Mouse (Mus musculus): ENCODE measurements around the gene Ptpn6. TPM values are rescaled to one million over a fixed set of nuclear protein-coding genes. Genes with fewer than 3 reads are reported as not detected.

Ptpn6 gene
- polyA plus RNA-seq, 1 experiment from 2014 or later: 50.3 TPM

- H3K9me3 ChIP-seq (ENCODE audit: control insufficient read depth, low read length): no peaks in the 10 kb centered on the region
- peak overlapping the region; percentile 68; the same call in 1 of the 2 replicates for H3K4me2 ChIP-seq
- H3K27me3 ChIP-seq (replicated peaks; ENCODE audit: control insufficient read depth, insufficient read depth, low read length): peaks cover 36% of the 10 kb centered on the region
- no peak overlapping the region for H3K9ac ChIP-seq (ENCODE audit: low read depth, low read length)
- H3K4me1 ChIP-seq (replicated peaks; ENCODE audit: control insufficient read depth, insufficient read depth, low read length): peaks cover 25% of the 10 kb centered on the region
- DNase-seq (ENCODE audit: low spot score) (no peak), ATAC-seq (replicated peaks; ENCODE audit: low FRiP score) (no peak)
- H3K36me3 ChIP-seq (ENCODE audit: control insufficient read depth, insufficient read depth, low read length): no peaks in the 10 kb centered on the region
- H3K27ac ChIP-seq (ENCODE audit: low read depth, low read length): no peak overlapping the region
- WGBS: 22% methylated on average over 7 of the region's 7 CpGs
- H3K4me3 ChIP-seq (ENCODE audit: low read depth, low read length): peak overlapping the region; percentile 53; the same call in 1 of the 2 replicates
Observed at GRCm38 (mm10) chr6:124770013-124770412, 31.5 kb upstream of the Ptpn6 start.

- 1% methylated on average over 54 of the region's 54 CpGs for WGBS
- H3K36me3 ChIP-seq (ENCODE audit: control insufficient read depth, insufficient read depth, low read length): no peaks in the 10 kb centered on the region
- H3K27me3 ChIP-seq (replicated peaks; ENCODE audit: control insufficient read depth, insufficient read depth, low read length): peaks cover 36% of the 10 kb centered on the region
- no peak within 1 kb of the TSS for H3K27ac ChIP-seq (ENCODE audit: low read depth, low read length)
- DNase-seq (ENCODE audit: low spot score) (no peak), ATAC-seq (replicated peaks; ENCODE audit: low FRiP score) (peak; percentile 44)
- H3K9me3 ChIP-seq (ENCODE audit: control insufficient read depth, low read length): no peaks in the 10 kb centered on the region
- H3K9ac ChIP-seq (ENCODE audit: low read depth, low read length): peak within 1 kb of the TSS; percentile 50; the same call in 1 of the 2 replicates
- H3K4me2 ChIP-seq: peak within 1 kb of the TSS; percentile 68
- H3K4me3 ChIP-seq (ENCODE audit: low read depth, low read length): peak within 1 kb of the TSS; percentile 53
- H3K4me1 ChIP-seq (replicated peaks; ENCODE audit: control insufficient read depth, insufficient read depth, low read length): peaks cover 25% of the 10 kb centered on the region
Observed at GRCm38 (mm10) chr6:124769101-124769765, 30.7 kb upstream of the Ptpn6 start, which contains the start of gene Eno2. TSS of gene Eno2 (minus strand) at chr6:124769673.

- Histone ChIP-seq H3K4me2 (peak overlapping the region; percentile 68), H3K9ac (ENCODE audit: low read depth, low read length) (no peak overlapping the region), H3K4me3 (ENCODE audit: low read depth, low read length) (peak overlapping the region; percentile 53), H3K27ac (ENCODE audit: low read depth, low read length) (no peak overlapping the region), H3K4me1 (replicated peaks; ENCODE audit: control insufficient read depth, insufficient read depth, low read length) (peaks cover 25% of the 10 kb centered on the region), H3K27me3 (replicated peaks; ENCODE audit: control insufficient read depth, insufficient read depth, low read length) (peaks cover 37% of the 10 kb centered on the region), H3K36me3 (ENCODE audit: control insufficient read depth, insufficient read depth, low read length) (no peaks in the 10 kb centered on the region), H3K9me3 (ENCODE audit: control insufficient read depth, low read length) (no peaks in the 10 kb centered on the region)
- DNase-seq (ENCODE audit: low spot score) (no peak), ATAC-seq (replicated peaks; ENCODE audit: low FRiP score) (no peak)
- WGBS: 5% methylated on average over 9 of the region's 9 CpGs
Observed at GRCm38 (mm10) chr6:124768704-124769044, 30.2 kb upstream of the Ptpn6 start.

GRCm38 (mm10) chr6:124767920-124768703, 29.6 kb upstream of the Ptpn6 start:
- H3K36me3 ChIP-seq (ENCODE audit: control insufficient read depth, insufficient read depth, low read length): no peaks in the 10 kb centered on the region
- peak overlapping the region; percentile 53; the same call in 1 of the 2 replicates for H3K4me3 ChIP-seq (ENCODE audit: low read depth, low read length)
- H3K9me3 ChIP-seq (ENCODE audit: control insufficient read depth, low read length): no peaks in the 10 kb centered on the region
- H3K4me1 ChIP-seq (replicated peaks; ENCODE audit: control insufficient read depth, insufficient read depth, low read length): peaks cover 25% of the 10 kb centered on the region
- peak overlapping the region; percentile 68 for H3K4me2 ChIP-seq
- H3K27ac ChIP-seq (ENCODE audit: low read depth, low read length): no peak overlapping the region
- DNase-seq (ENCODE audit: low spot score) (no peak), ATAC-seq (replicated peaks; ENCODE audit: low FRiP score) (peak; percentile 48; the same call in 1 of the 2 replicates)
- H3K9ac ChIP-seq (ENCODE audit: low read depth, low read length): no peak overlapping the region
- 25% methylated on average over 19 of the region's 19 CpGs for WGBS
- peaks cover 42% of the 10 kb centered on the region for H3K27me3 ChIP-seq (replicated peaks; ENCODE audit: control insufficient read depth, insufficient read depth, low read length)

- 65% methylated on average over 4 of the region's 4 CpGs for WGBS
- Histone ChIP-seq H3K36me3 (ENCODE audit: control insufficient read depth, insufficient read depth, low read length) (no peaks in the 10 kb centered on the region), H3K4me3 (ENCODE audit: low read depth, low read length) (no peak overlapping the region), H3K4me2 (no peak overlapping the region; the same call in 1 of the 2 replicates), H3K9me3 (ENCODE audit: control insufficient read depth, low read length) (no peaks in the 10 kb centered on the region), H3K27ac (ENCODE audit: low read depth, low read length) (no peak overlapping the region), H3K27me3 (replicated peaks; ENCODE audit: control insufficient read depth, insufficient read depth, low read length) (peaks cover 45% of the 10 kb centered on the region), H3K4me1 (replicated peaks; ENCODE audit: control insufficient read depth, insufficient read depth, low read length) (peaks cover 25% of the 10 kb centered on the region), H3K9ac (ENCODE audit: low read depth, low read length) (no peak overlapping the region)
- ATAC-seq (replicated peaks; ENCODE audit: low FRiP score) (no peak), DNase-seq (ENCODE audit: low spot score) (no peak)
Observed at GRCm38 (mm10) chr6:124767536-124767919, 29.0 kb upstream of the Ptpn6 start.

GRCm38 (mm10) chr6:124765951-124766350, 27.4 kb upstream of the Ptpn6 start:
- peaks cover 49% of the 10 kb centered on the region for H3K27me3 ChIP-seq (replicated peaks; ENCODE audit: control insufficient read depth, insufficient read depth, low read length)
- H3K36me3 ChIP-seq (ENCODE audit: control insufficient read depth, insufficient read depth, low read length): no peaks in the 10 kb centered on the region
- no peak overlapping the region for H3K27ac ChIP-seq (ENCODE audit: low read depth, low read length)
- ATAC-seq (replicated peaks; ENCODE audit: low FRiP score) (no peak), DNase-seq (ENCODE audit: low spot score) (no peak)
- no peak overlapping the region for H3K4me2 ChIP-seq
- H3K9me3 ChIP-seq (ENCODE audit: control insufficient read depth, low read length): no peaks in the 10 kb centered on the region
- H3K4me3 ChIP-seq (ENCODE audit: low read depth, low read length): no peak overlapping the region
- peaks cover 25% of the 10 kb centered on the region for H3K4me1 ChIP-seq (replicated peaks; ENCODE audit: control insufficient read depth, insufficient read depth, low read length)
- no peak overlapping the region for H3K9ac ChIP-seq (ENCODE audit: low read depth, low read length)
- 73% methylated on average over 7 of the region's 7 CpGs for WGBS

GRCm38 (mm10) chr6:124759259-124759658, 20.7 kb upstream of the Ptpn6 start:
- H3K36me3 ChIP-seq (ENCODE audit: control insufficient read depth, insufficient read depth, low read length): no peaks in the 10 kb centered on the region
- DNase-seq (ENCODE audit: low spot score) (peak; percentile 72), ATAC-seq (replicated peaks; ENCODE audit: low FRiP score) (peak; percentile 40; the same call in 1 of the 2 replicates)
- peaks cover 30% of the 10 kb centered on the region for H3K27me3 ChIP-seq (replicated peaks; ENCODE audit: control insufficient read depth, insufficient read depth, low read length)
- no peak overlapping the region for H3K27ac ChIP-seq (ENCODE audit: low read depth, low read length)
- peak overlapping the region; percentile 47 for H3K4me2 ChIP-seq
- no peak overlapping the region for H3K4me3 ChIP-seq (ENCODE audit: low read depth, low read length)
- H3K9me3 ChIP-seq (ENCODE audit: control insufficient read depth, low read length): no peaks in the 10 kb centered on the region
- peak overlapping the region; percentile 35 for H3K9ac ChIP-seq (ENCODE audit: low read depth, low read length)
- peaks cover 37% of the 10 kb centered on the region for H3K4me1 ChIP-seq (replicated peaks; ENCODE audit: control insufficient read depth, insufficient read depth, low read length)
- WGBS: 4% methylated on average over 5 of the region's 5 CpGs

- no peak overlapping the region for H3K27ac ChIP-seq (ENCODE audit: low read depth, low read length)
- no peaks in the 10 kb centered on the region for H3K9me3 ChIP-seq (ENCODE audit: control insufficient read depth, low read length)
- H3K4me1 ChIP-seq (replicated peaks; ENCODE audit: control insufficient read depth, insufficient read depth, low read length): peaks cover 37% of the 10 kb centered on the region
- WGBS: 61% methylated on average over 2 of the region's 2 CpGs
- no peak overlapping the region for H3K4me3 ChIP-seq (ENCODE audit: low read depth, low read length)
- peaks cover 30% of the 10 kb centered on the region for H3K27me3 ChIP-seq (replicated peaks; ENCODE audit: control insufficient read depth, insufficient read depth, low read length)
- H3K36me3 ChIP-seq (ENCODE audit: control insufficient read depth, insufficient read depth, low read length): no peaks in the 10 kb centered on the region
- peak overlapping the region; percentile 47 for H3K4me2 ChIP-seq
- ATAC-seq (replicated peaks; ENCODE audit: low FRiP score) (no peak), DNase-seq (ENCODE audit: low spot score) (no peak)
- H3K9ac ChIP-seq (ENCODE audit: low read depth, low read length): peak overlapping the region; percentile 35
Observed at GRCm38 (mm10) chr6:124758849-124759232, 20.3 kb upstream of the Ptpn6 start.

Measured in liver, embryonic 11.5 days (tissue).